Mouse (Mus musculus) gastrocnemius, adult 2 months (tissue): ENCODE measurements around the gene Gria3. TPM values are rescaled to one million over a fixed set of nuclear protein-coding genes. Genes with fewer than 3 reads are reported as not detected.
A peak's percentile ranks its signal among the peaks of the same experiment; 100 is the strongest.

ENCODE experiments used
- DNase-seq: peaks from one replicate; pipeline ENCODE4 v3.0.0; 2022
- H3K27ac ChIP-seq: fragments of 200-600 bp; 2 replicates; pipeline ENCODE4 v1.8.1; 2022; ENCODE audit warnings: mild to moderate bottlenecking
- H3K4me3 ChIP-seq: fragments of 200-600 bp; 2 replicates; pipeline ENCODE4 v1.8.1; 2022; ENCODE audit warnings: mild to moderate bottlenecking, moderate library complexity
- CTCF ChIP-seq: fragments of 200-600 bp; IDR thresholded peaks from 2 replicates; pipeline ENCODE4 v1.8.1; 2022; ENCODE audit warnings: antibody characterized with exemption, mild to moderate bottlenecking, moderate library complexity
- intact Hi-C: fragments of 180-260 bp; cut with DNase I; formaldehyde crosslinking; loops from one replicate; pipeline ENCODE4 v1.15.1; 2025
- long read RNA-seq, 2 experiments: library from polyadenylated mRNA; stranded (forward); transcript quantifications; one replicate each; pipeline ENCODE4 v2.0.0; 2021
- total RNA-seq, 2 experiments: library from RNA; stranded (reverse); gene quantifications; 2 replicates each; pipeline ENCODE4 v1.2.3; 2021

Gene Gria3
- total RNA-seq: 1 to 10 TPM in 1 of 2 experiments, under 1 TPM in 1; 0.98 to 1.3 TPM
- long read RNA-seq, experiment 1, full-length matches to known transcripts: 1 of 1 reads
- long read RNA-seq, experiment 1, partial matches to known transcripts: 0 of 1 reads
- long read RNA-seq, experiment 1, other reads (novel, unspliced or antisense): 0 of 1 reads
- long read RNA-seq, experiment 2: 0 reads

DNA sequence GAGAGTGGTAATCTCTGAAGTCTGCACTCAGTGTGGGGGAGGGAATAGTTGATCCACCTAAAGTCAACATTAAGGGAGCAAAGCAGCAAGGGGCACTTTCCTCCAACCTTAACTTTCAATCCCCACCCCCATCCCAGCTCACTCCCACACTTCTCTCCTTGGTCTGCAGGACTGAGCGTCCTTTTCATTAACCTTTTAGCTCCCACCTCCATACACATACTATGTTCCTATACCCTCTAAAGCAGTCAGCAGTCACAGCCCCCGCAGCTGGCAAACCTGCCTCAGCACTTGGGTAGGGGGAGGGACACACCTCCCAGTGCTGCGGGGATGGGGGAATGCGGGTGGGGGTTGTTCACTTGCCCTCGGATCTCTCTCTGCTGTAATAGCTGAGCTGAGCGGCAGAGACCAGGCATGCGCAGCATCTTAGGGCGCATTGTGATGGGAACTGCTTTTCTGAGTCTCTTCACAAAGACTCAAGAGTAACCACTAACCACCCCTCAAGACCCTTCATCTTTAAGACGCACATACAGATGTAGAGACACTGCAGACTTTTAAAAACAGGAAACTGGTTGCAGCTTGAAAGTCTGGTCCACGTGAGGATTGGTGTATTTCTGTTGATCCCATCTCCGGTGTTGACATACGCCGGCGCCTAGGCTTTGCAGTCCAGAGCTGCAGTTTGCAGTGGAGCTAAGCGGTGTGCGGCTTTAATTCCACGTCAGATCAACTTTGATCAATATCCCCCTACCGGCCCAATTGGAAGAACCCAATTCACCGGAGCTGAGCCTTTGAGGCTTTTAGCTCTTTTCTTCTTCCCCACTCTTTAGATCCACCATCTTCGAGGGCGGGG, at the start of gene Gria3:
TSS of gene Gria3 (plus strand) at position 797 of the 847 bp plus-strand sequence.
- no peak within 1 kb of the TSS for H3K27ac ChIP-seq
- intact Hi-C loops: no loop called here
- peak; percentile 14 for DNase-seq

DNA sequence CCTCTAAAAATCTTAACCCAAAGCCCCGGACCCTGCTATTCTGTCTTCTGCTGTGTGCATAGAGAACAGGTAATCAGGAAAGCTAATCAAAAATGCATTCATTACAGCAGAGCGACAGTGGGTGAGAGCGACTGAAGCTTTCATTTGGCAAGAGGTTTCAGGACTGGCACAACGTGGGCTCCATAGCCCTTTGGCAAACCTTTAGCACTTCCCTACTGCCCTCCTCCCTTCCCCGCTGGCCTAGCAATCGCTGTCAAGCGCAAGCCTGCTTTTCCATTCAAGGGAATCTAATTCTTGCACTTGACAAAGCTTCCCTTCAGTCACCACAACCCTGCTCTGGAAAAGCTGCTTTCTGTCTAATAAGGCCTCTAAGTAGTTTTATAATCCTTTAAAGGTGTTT, 13.6 kb upstream of the Gria3 start:
- intact Hi-C loops: no loop called here
- Histone ChIP-seq H3K4me3 (no peak overlapping the region), H3K27ac (no peak overlapping the region)
- no peak for TF ChIP-seq CTCF
- no peak for DNase-seq

More for the DNA sequence above, at the start of gene Gria3:
- peak within 1 kb of the TSS; percentile 65 for H3K4me3 ChIP-seq
- TF ChIP-seq CTCF: no peak

- no peak for TF ChIP-seq CTCF
- intact Hi-C loops: no loop called here
- no peak overlapping the region for H3K27ac ChIP-seq
- H3K4me3 ChIP-seq: no peak overlapping the region
- no peak for DNase-seq
Measured at GRCm38 (mm10) chrX:41389079-41389478, 11.6 kb upstream of the Gria3 start.

- no peak for TF ChIP-seq CTCF
- intact Hi-C loops: no loop called here
- Histone ChIP-seq H3K27ac (no peak overlapping the region), H3K4me3 (no peak overlapping the region)
- DNase-seq: no peak
Measured at GRCm38 (mm10) chrX:41398482-41398881, 2.2 kb upstream of the Gria3 start.

GRCm38 (mm10) chrX:41401186-41401585, 532 bp downstream of the Gria3 start:
- H3K4me3 ChIP-seq: peak overlapping the region; percentile 65
- peak; percentile 12 for DNase-seq
- H3K27ac ChIP-seq: no peak overlapping the region
- intact Hi-C loops: no loop called here
- no peak for TF ChIP-seq CTCF

DNA sequence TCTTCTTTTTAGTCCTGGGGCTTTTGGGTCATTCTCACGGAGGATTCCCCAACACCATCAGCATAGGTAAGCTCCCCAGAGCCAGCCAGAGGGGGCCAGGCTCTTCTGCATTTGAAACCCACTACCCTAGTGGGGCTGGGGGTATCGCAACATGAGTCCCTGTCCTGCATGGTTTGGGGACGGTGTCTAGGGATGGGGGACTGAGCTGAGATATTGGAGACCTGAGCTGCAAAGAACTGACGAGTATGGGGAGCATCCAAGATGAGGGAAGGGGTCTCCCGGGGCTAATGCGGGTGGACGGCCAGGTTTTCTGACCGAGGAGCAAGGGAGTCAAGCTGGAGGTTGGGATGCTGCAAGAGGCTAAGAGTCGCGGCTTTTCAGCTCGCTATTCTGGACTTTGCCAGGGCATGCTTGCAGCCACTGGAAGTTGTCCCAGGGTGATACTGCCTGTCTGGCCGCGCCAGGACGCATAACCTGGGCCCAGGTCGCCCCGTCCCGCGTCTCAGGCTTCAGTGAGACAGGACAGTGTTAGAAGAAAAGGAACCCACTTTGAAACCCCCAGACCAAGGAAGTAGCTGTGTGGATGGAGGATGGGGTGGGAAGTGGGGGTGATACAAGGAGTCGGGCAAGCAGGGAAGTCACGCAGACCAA, 1.1 kb downstream of the Gria3 start:
- intact Hi-C loops: no loop called here

GRCm38 (mm10) chrX:41402656-41403055, 2.0 kb downstream of the Gria3 start:
- Histone ChIP-seq H3K27ac (peak overlapping the region; percentile 31; the same call in 1 of the 2 replicates), H3K4me3 (peak overlapping the region; percentile 65)
- no peak for DNase-seq
- intact Hi-C loops: no loop called here
- TF ChIP-seq CTCF: no peak

More for the DNA sequence above, 1.1 kb downstream of the Gria3 start:
- DNase-seq: peak; percentile 20
- Histone ChIP-seq H3K4me3 (peak overlapping the region; percentile 65), H3K27ac (peak overlapping the region; percentile 31; the same call in 1 of the 2 replicates)
- TF ChIP-seq CTCF: no peak

DNA sequence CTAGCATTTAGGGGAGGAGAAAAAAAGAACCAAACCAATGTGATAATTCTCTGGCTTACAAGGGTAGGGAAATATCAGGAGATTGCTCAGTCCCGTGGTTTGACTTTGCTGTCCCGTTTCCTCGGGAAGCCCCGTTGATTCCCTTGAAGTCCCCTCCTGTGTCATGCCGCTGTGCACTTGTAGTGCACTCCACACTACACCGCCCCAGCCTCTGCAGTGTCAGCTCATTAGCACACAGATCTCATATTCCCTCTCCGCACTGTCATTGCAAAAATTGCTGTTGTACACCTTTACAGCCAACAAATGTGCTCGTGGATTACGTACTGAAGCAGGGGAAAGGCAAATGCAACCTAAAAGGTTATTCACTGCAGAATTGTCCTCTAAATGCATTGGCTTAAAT, 5.6 kb downstream of the Gria3 start:
- H3K27ac ChIP-seq: no peak overlapping the region
- intact Hi-C loops: no loop called here
- TF ChIP-seq CTCF: no peak
- DNase-seq: no peak
- no peak overlapping the region for H3K4me3 ChIP-seq

GRCm38 (mm10) chrX:41409791-41410190, 9.1 kb downstream of the Gria3 start:
- DNase-seq: no peak
- no peak for TF ChIP-seq CTCF
- H3K4me3 ChIP-seq: no peak overlapping the region
- intact Hi-C loops: no loop called here
- no peak overlapping the region for H3K27ac ChIP-seq

- Histone ChIP-seq H3K4me3 (no peak overlapping the region), H3K27ac (no peak overlapping the region)
- no peak for TF ChIP-seq CTCF
- no peak for DNase-seq
- intact Hi-C loops: no loop called here
Measured at GRCm38 (mm10) chrX:41425651-41426050, 25.0 kb downstream of the Gria3 start.

DNA sequence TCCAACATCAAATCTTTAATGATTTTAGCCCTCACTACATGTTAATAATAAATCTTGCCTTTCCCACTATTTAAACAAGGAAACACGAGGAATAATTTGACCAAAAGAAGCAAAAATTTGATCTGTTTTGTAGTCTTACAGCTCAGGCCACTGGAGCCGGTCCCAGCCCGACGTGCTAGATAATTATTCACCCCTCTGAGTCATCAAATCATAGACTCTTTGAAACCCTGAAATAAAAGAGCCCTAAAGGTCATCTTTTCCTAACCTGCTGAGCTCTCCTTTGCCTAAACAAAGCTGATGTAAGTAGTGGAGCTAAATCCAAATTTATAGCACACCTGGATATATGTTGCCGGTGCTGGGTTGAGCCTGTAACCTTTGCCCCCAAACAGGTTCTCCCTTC, 27.4 kb downstream of the Gria3 start:
- H3K4me3 ChIP-seq: no peak overlapping the region
- no peak overlapping the region for H3K27ac ChIP-seq
- DNase-seq: no peak
- intact Hi-C loops: no loop called here
- TF ChIP-seq CTCF: no peak

GRCm38 (mm10) chrX:41435541-41435940, 34.9 kb downstream of the Gria3 start:
- H3K4me3 ChIP-seq: no peak overlapping the region
- H3K27ac ChIP-seq: no peak overlapping the region
- no peak for DNase-seq
- no peak for TF ChIP-seq CTCF
- intact Hi-C loops: no loop called here

- H3K27ac ChIP-seq: no peak overlapping the region
Measured at GRCm38 (mm10) chrX:41438841-41439240, 38.2 kb downstream of the Gria3 start.

More at GRCm38 (mm10) chrX:41438841-41439240, 38.2 kb downstream of the Gria3 start:
- intact Hi-C loops: no loop called here
- DNase-seq: no peak
- no peak overlapping the region for H3K4me3 ChIP-seq
- TF ChIP-seq CTCF: no peak
